12 mouse cellular contexts compared by ENCODE assay signal in the genomic region with DNA sequence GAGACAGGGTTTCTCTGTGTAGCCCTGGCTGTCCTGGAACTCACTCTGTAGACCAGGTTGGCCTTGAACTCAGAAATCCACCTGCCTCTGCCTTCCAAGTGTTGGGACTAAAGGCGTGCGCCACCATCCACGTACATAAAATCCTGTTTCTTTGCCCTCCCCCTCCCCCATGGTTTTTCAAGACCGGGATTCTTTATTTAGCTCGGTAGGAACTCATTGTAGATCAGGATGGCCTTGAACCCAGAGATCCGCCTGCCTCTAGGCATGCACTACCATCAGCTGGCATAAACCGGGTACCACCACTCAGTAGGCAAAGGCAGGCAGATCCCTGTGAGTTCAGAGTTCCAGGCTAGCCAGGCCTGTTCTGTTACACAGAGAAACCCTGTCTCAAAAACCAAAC. TPM values are rescaled to one million over a fixed set of nuclear protein-coding genes. Genes with fewer than 3 reads are reported as not detected.
DNase-seq lines count a peak whose midpoint lies in the region; ATAC-seq and TF ChIP-seq lines count a peak whose summit lies in the region.
"Had no signal": no experiment of that assay in that cellular context is flagged by ENCODE, and none has a peak within 500 bp of the region (broad histone marks: within the 10 kb centered on the region; RNA-seq: fewer than 3 reads in every experiment).

No protein-coding gene starts in this region.

- H3K9me3 ChIP-seq in intestine, postnatal 0 days (ENCODE audit: control insufficient read depth): no peaks in the 10 kb centered on the region

- H3K27me3 ChIP-seq in kidney, adult 2 months (replicated peaks; ENCODE audit: control insufficient read depth, insufficient read depth, low read length): no peaks in the 10 kb centered on the region
- H3K27me3 ChIP-seq in thymus, adult 2 months (ENCODE audit: control insufficient read depth, insufficient read depth, low read length): no peaks in the 10 kb centered on the region
- H3K27me3 ChIP-seq in intestine, postnatal 0 days (replicated peaks; ENCODE audit: control insufficient read depth, insufficient read depth, low read length): no peaks in the 10 kb centered on the region

- no peak for TF ChIP-seq POLR2A in kidney, adult 2 months (IDR thresholded peaks at IDR 0.05; ENCODE audit: low read depth, low read length)
- TF ChIP-seq POLR2A in thymus, adult 2 months (IDR thresholded peaks at IDR 0.05; ENCODE audit: control insufficient read depth, extremely low read depth, insufficient read depth, low read length, poor library complexity): no peak

- ATAC-seq in intestine, postnatal 0 days: no peak
- no peak for ATAC-seq in megakaryocyte progenitor cell, adult 5-6 weeks (replicated peaks; ENCODE audit: poor library complexity)

- H3K27ac ChIP-seq in kidney, adult 2 months (ENCODE audit: insufficient read depth, low read depth, low read length): peak overlapping the region; percentile 79
- H3K27ac ChIP-seq in thymus, adult 2 months (ENCODE audit: control insufficient read depth, insufficient read depth, low read length): peak overlapping the region; percentile 75; the same call in 1 of the 2 replicates
- H3K27ac ChIP-seq in intestine, postnatal 0 days (ENCODE audit: low read depth, low read length): peak overlapping the region; percentile 68

- peaks cover 54% of the 10 kb centered on the region for H3K4me1 ChIP-seq in kidney, adult 2 months (ENCODE audit: control insufficient read depth, insufficient read depth, low read length)
- H3K4me1 ChIP-seq in thymus, adult 2 months (replicated peaks; ENCODE audit: control insufficient read depth, insufficient read depth, low read length): peaks cover 69% of the 10 kb centered on the region
- H3K4me1 ChIP-seq in intestine, postnatal 0 days (replicated peaks; ENCODE audit: control insufficient read depth, insufficient read depth, low read length): peaks cover 7% of the 10 kb centered on the region; the same call in 1 of the 2 replicates

- no peak overlapping the region for H3K4me3 ChIP-seq in kidney, adult 2 months (ENCODE audit: insufficient read depth, low read depth, low read length)
- H3K4me3 ChIP-seq in thymus, adult 2 months (ENCODE audit: control insufficient read depth, insufficient read depth, low read length): no peak overlapping the region
- H3K4me3 ChIP-seq in intestine, postnatal 0 days (ENCODE audit: low read depth, low read length): no peak overlapping the region

- DNase-seq in kidney, adult 2 months: no peak
- DNase-seq in kidney, adult 11 months: no peak
- no peak for DNase-seq in thymus, adult 2 months
- DNase-seq in thymus, postnatal 14 days: no peak
- no peak for DNase-seq in layer of hippocampus, adult 9-10 months (ENCODE audit: low spot score)
- DNase-seq: adrenal gland, postnatal 25 days; cerebellum, adult 9-11 months had no signal

- WGBS in kidney, adult 2 months: 67% methylated on average over 7 of the region's 7 CpGs
- 23% methylated on average over 7 of the region's 7 CpGs for WGBS in thymus, adult 2 months
- WGBS in intestine, postnatal 0 days: 88% methylated on average over 7 of the region's 7 CpGs

- no peak for TF ChIP-seq CTCF in kidney, adult 2 months (conservative IDR thresholded peaks at IDR 0.05; ENCODE audit: insufficient read depth, insufficient read length, low read depth, low read length)
- no peak for TF ChIP-seq CTCF in thymus, adult 2 months (IDR thresholded peaks at IDR 0.05; ENCODE audit: borderline replicate concordance, control insufficient read depth, extremely low read depth, insufficient read depth, low read length, poor library complexity)
- no peak for TF ChIP-seq CTCF in intestine, postnatal 0 days (IDR thresholded peaks at IDR 0.05; ENCODE audit: low read depth)

- H3K9ac ChIP-seq in intestine, postnatal 0 days (ENCODE audit: low read depth, low read length): no peak overlapping the region

- H3K4me2 ChIP-seq in intestine, postnatal 0 days (replicated peaks; ENCODE audit: low read depth): no peak overlapping the region

- H3K36me3 ChIP-seq in kidney, adult 2 months (ENCODE audit: control insufficient read depth, insufficient read depth, low read length): no peaks in the 10 kb centered on the region
- H3K36me3 ChIP-seq in thymus, adult 2 months (ENCODE audit: control insufficient read depth, insufficient read depth, low read length): no peaks in the 10 kb centered on the region
- peaks cover 19% of the 10 kb centered on the region; the same call in 1 of the 2 replicates for H3K36me3 ChIP-seq in intestine, postnatal 0 days (ENCODE audit: control insufficient read depth, insufficient read depth)

RNA-seq across cellular contexts. Expression of gene Pxn, which starts 10.4 kb away (rescaled TPM):
- polyA plus RNA-seq in kidney, adult 2 months (2012; rRNA removed): 101 and 122 TPM in 2 replicates
- polyA plus RNA-seq in thymus, adult 2 months (2012; rRNA removed): 161 and 172 TPM in 2 replicates
- 65.1 and 71.1 TPM in 2 replicates for polyA plus RNA-seq in intestine, postnatal 0 days (2015; fragmentation: Nextera tagmentation; extraction: Ambion mirVana)
- total RNA-seq in megakaryocyte progenitor cell, adult 5-6 weeks (2015): 40.4 and 52.8 TPM in 2 replicates
- total RNA-seq in megakaryocyte progenitor cell, adult 5-6 weeks (2017): 69.6 and 73.0 TPM in 2 replicates

RNA-seq across cellular contexts. Expression of gene Sirt4, which starts 32.4 kb away (rescaled TPM):
- polyA plus RNA-seq in kidney, adult 2 months (2012; rRNA removed): 34.0 and 49.3 TPM in 2 replicates
- polyA plus RNA-seq in thymus, adult 2 months (2012; rRNA removed): 47.2 and 48.6 TPM in 2 replicates
- polyA plus RNA-seq in intestine, postnatal 0 days (2015; fragmentation: Nextera tagmentation; extraction: Ambion mirVana): 5.0 and 6.4 TPM in 2 replicates
- 9.8 and 12.3 TPM in 2 replicates for total RNA-seq in megakaryocyte progenitor cell, adult 5-6 weeks (2015)
- total RNA-seq in megakaryocyte progenitor cell, adult 5-6 weeks (2017): 2.8 and 4.6 TPM in 2 replicates

RNA-seq across cellular contexts. Expression of gene Rplp0, which starts 42.4 kb away (rescaled TPM):
- polyA plus RNA-seq in kidney, adult 2 months (2012; rRNA removed): 1,267 and 1,337 TPM in 2 replicates
- 3,356 and 3,688 TPM in 2 replicates for polyA plus RNA-seq in thymus, adult 2 months (2012; rRNA removed)
- polyA plus RNA-seq in intestine, postnatal 0 days (2015; fragmentation: Nextera tagmentation; extraction: Ambion mirVana): 832 and 868 TPM in 2 replicates
- 3,223 and 3,257 TPM in 2 replicates for total RNA-seq in megakaryocyte progenitor cell, adult 5-6 weeks (2015)
- total RNA-seq in megakaryocyte progenitor cell, adult 5-6 weeks (2017): 1,603 and 2,013 TPM in 2 replicates

RNA-seq across cellular contexts. Expression of gene Gcn1l1, which starts 48.1 kb away (rescaled TPM):
- polyA plus RNA-seq in kidney, adult 2 months (2012; rRNA removed): 42.2 and 45.4 TPM in 2 replicates
- polyA plus RNA-seq in thymus, adult 2 months (2012; rRNA removed): 87.8 and 109 TPM in 2 replicates
- 9.3 and 9.6 TPM in 2 replicates for polyA plus RNA-seq in intestine, postnatal 0 days (2015; fragmentation: Nextera tagmentation; extraction: Ambion mirVana)
- 17.5 and 17.7 TPM in 2 replicates for total RNA-seq in megakaryocyte progenitor cell, adult 5-6 weeks (2015)
- total RNA-seq in megakaryocyte progenitor cell, adult 5-6 weeks (2017): 33.2 and 35.3 TPM in 2 replicates

RNA-seq across cellular contexts. Expression of gene Pla2g1b, which starts 50.8 kb away (rescaled TPM):
- polyA plus RNA-seq in kidney, adult 2 months (2012; rRNA removed): 0.74 TPM in 1 of 2 replicates, not detected in the other
- polyA plus RNA-seq in thymus, adult 2 months (2012; rRNA removed): 1.2 and 1.8 TPM in 2 replicates
- 0.78 and 0.98 TPM in 2 replicates for polyA plus RNA-seq in intestine, postnatal 0 days (2015; fragmentation: Nextera tagmentation; extraction: Ambion mirVana)
- total RNA-seq in megakaryocyte progenitor cell, adult 5-6 weeks (2015): not detected in 2 replicates
- not detected in 2 replicates for total RNA-seq in megakaryocyte progenitor cell, adult 5-6 weeks (2017)
- total RNA-seq: adrenal gland, postnatal 25 days; gastrocnemius, postnatal 10 days had no signal
- polyA plus RNA-seq: erythroblast, embryonic 14.5 days; limb, embryonic 11.5 days had no signal
